Mouse (Mus musculus): ENCODE measurements at regions not wholly inside any gene's neighbourhood (a gene's known extent, or its start where the extent isn't known, plus 50 kb on each side); places are given as distances from the start of the nearest gene placed in this dataset.

GRCm38 (mm10) chr13:52428527-52428926, 102.6 kb downstream of the Diras2 start:
- H3K9ac ChIP-seq (ENCODE audit: low read depth, low read length): no peak overlapping the region
- DNase-seq (ENCODE audit: low spot score) (no peak), ATAC-seq (ENCODE audit: low read depth) (no peak)
- H3K4me2 ChIP-seq (ENCODE audit: low read depth, low read length): no peak overlapping the region
- no peaks in the 10 kb centered on the region for H3K36me3 ChIP-seq (ENCODE audit: control insufficient read depth, insufficient read depth, low read length)
- H3K4me3 ChIP-seq (ENCODE audit: low read depth, low read length): no peak overlapping the region
- no peaks in the 10 kb centered on the region for H3K4me1 ChIP-seq (ENCODE audit: control insufficient read depth, insufficient read depth, low read length)
- no peak overlapping the region for H3K27ac ChIP-seq (replicated peaks; ENCODE audit: low read depth, low read length)
- H3K9me3 ChIP-seq (ENCODE audit: control insufficient read depth, low read length): no peaks in the 10 kb centered on the region
- WGBS: 63% methylated on average over 5 of the region's 5 CpGs
- H3K27me3 ChIP-seq (replicated peaks; ENCODE audit: control insufficient read depth, insufficient read depth, low read length): no peaks in the 10 kb centered on the region

- no peak overlapping the region for H3K27ac ChIP-seq (replicated peaks; ENCODE audit: low read depth, low read length)
- H3K4me3 ChIP-seq (ENCODE audit: low read depth, low read length): no peak overlapping the region
- no peaks in the 10 kb centered on the region for H3K27me3 ChIP-seq (replicated peaks; ENCODE audit: control insufficient read depth, insufficient read depth, low read length)
- no peaks in the 10 kb centered on the region for H3K4me1 ChIP-seq (ENCODE audit: control insufficient read depth, insufficient read depth, low read length)
- DNase-seq (ENCODE audit: low spot score): no peak
- no peaks in the 10 kb centered on the region for H3K36me3 ChIP-seq (ENCODE audit: control insufficient read depth, insufficient read depth, low read length)
- 71% methylated on average over 8 of the region's 8 CpGs for WGBS
- ATAC-seq (ENCODE audit: low read depth): no peak
- H3K9ac ChIP-seq (ENCODE audit: low read depth, low read length): no peak overlapping the region
- H3K4me2 ChIP-seq (ENCODE audit: low read depth, low read length): no peak overlapping the region
- no peaks in the 10 kb centered on the region for H3K9me3 ChIP-seq (ENCODE audit: control insufficient read depth, low read length)
These were observed 94.3 kb downstream of the Diras2 start for GRCm38 (mm10) chr13:52436756-52437155.

- Histone ChIP-seq H3K27me3 (replicated peaks; ENCODE audit: control insufficient read depth, insufficient read depth, low read length) (no peaks in the 10 kb centered on the region), H3K4me1 (ENCODE audit: control insufficient read depth, insufficient read depth, low read length) (no peaks in the 10 kb centered on the region), H3K9ac (ENCODE audit: low read depth, low read length) (no peak overlapping the region), H3K36me3 (ENCODE audit: control insufficient read depth, insufficient read depth, low read length) (no peaks in the 10 kb centered on the region), H3K4me3 (ENCODE audit: low read depth, low read length) (no peak overlapping the region), H3K4me2 (ENCODE audit: low read depth, low read length) (no peak overlapping the region), H3K27ac (replicated peaks; ENCODE audit: low read depth, low read length) (no peak overlapping the region), H3K9me3 (ENCODE audit: control insufficient read depth, low read length) (no peaks in the 10 kb centered on the region)
- DNase-seq (ENCODE audit: low spot score): no peak
- no peak for ATAC-seq (ENCODE audit: low read depth)
- WGBS: 74% methylated on average over 10 of the region's 10 CpGs
These were observed 85.6 kb downstream of the Diras2 start for GRCm38 (mm10) chr13:52445513-52445912.

GRCm38 (mm10) chr13:52448902-52449301, 82.2 kb downstream of the Diras2 start:
- Histone ChIP-seq H3K9me3 (ENCODE audit: control insufficient read depth, low read length) (no peaks in the 10 kb centered on the region), H3K4me3 (ENCODE audit: low read depth, low read length) (no peak overlapping the region), H3K36me3 (ENCODE audit: control insufficient read depth, insufficient read depth, low read length) (no peaks in the 10 kb centered on the region), H3K4me1 (ENCODE audit: control insufficient read depth, insufficient read depth, low read length) (no peaks in the 10 kb centered on the region), H3K27me3 (replicated peaks; ENCODE audit: control insufficient read depth, insufficient read depth, low read length) (no peaks in the 10 kb centered on the region), H3K27ac (replicated peaks; ENCODE audit: low read depth, low read length) (no peak overlapping the region), H3K4me2 (ENCODE audit: low read depth, low read length) (no peak overlapping the region), H3K9ac (ENCODE audit: low read depth, low read length) (no peak overlapping the region)
- 88% methylated on average over 11 of the region's 11 CpGs for WGBS
- DNase-seq (ENCODE audit: low spot score) (no peak), ATAC-seq (ENCODE audit: low read depth) (no peak)

- Histone ChIP-seq H3K9ac (ENCODE audit: low read depth, low read length) (no peak overlapping the region), H3K36me3 (ENCODE audit: control insufficient read depth, insufficient read depth, low read length) (no peaks in the 10 kb centered on the region), H3K27me3 (replicated peaks; ENCODE audit: control insufficient read depth, insufficient read depth, low read length) (no peaks in the 10 kb centered on the region), H3K4me2 (ENCODE audit: low read depth, low read length) (no peak overlapping the region), H3K4me3 (ENCODE audit: low read depth, low read length) (no peak overlapping the region), H3K27ac (replicated peaks; ENCODE audit: low read depth, low read length) (no peak overlapping the region), H3K4me1 (ENCODE audit: control insufficient read depth, insufficient read depth, low read length) (0 out of 2 replicates have a peak, but pooled peaks cover 8% of the 10 kb centered on the region), H3K9me3 (ENCODE audit: control insufficient read depth, low read length) (no peaks in the 10 kb centered on the region)
- WGBS: 55% methylated on average over 9 of the region's 9 CpGs
- ATAC-seq (ENCODE audit: low read depth): no peak
- no peak for DNase-seq (ENCODE audit: low spot score)
These were observed 79.6 kb downstream of the Diras2 start for GRCm38 (mm10) chr13:52451486-52451885.

GRCm38 (mm10) chr13:52452291-52452690, 78.8 kb downstream of the Diras2 start:
- Histone ChIP-seq H3K9ac (ENCODE audit: low read depth, low read length) (no peak overlapping the region), H3K27me3 (replicated peaks; ENCODE audit: control insufficient read depth, insufficient read depth, low read length) (no peaks in the 10 kb centered on the region), H3K36me3 (ENCODE audit: control insufficient read depth, insufficient read depth, low read length) (no peaks in the 10 kb centered on the region), H3K4me1 (ENCODE audit: control insufficient read depth, insufficient read depth, low read length) (0 out of 2 replicates have a peak, but pooled peaks cover 8% of the 10 kb centered on the region), H3K4me2 (ENCODE audit: low read depth, low read length) (no peak overlapping the region), H3K27ac (replicated peaks; ENCODE audit: low read depth, low read length) (no peak overlapping the region), H3K9me3 (ENCODE audit: control insufficient read depth, low read length) (no peaks in the 10 kb centered on the region), H3K4me3 (ENCODE audit: low read depth, low read length) (no peak overlapping the region)
- 38% methylated on average over 4 of the region's 4 CpGs for WGBS
- ATAC-seq (ENCODE audit: low read depth) (no peak), DNase-seq (ENCODE audit: low spot score) (no peak)

Data from embryonic facial prominence, embryonic 14.5 days (tissue).